Mouse (Mus musculus): ENCODE data around the gene Mrpl24.

DNA sequence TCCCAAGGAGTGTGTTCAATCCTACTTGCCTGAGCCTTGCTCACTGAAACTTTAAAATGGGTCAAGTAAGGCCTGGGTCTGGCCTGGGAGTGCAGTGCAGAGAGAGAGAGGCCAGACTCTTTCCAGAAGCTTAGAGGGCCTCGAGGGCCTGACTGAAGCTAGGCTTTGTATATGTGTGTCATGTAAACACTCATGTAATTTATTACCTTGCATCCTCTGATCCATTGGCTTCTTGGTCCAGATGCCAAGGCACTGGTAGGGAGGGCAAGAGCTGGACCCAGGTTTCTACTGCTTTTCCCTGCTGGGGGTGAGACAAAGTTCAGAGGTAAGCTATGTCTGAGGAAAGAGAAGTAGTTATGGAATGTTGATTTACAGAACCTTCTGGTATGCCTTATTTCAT, 11.4 kb upstream of the Mrpl24 start:
- TF ChIP-seq CTCF (IDR thresholded peaks at IDR 0.05; ENCODE audit: borderline replicate concordance, control insufficient read depth, extremely low read depth, insufficient read depth, low read length, poor library complexity): no peak
- no peak for TF ChIP-seq POLR2A (IDR thresholded peaks at IDR 0.05; ENCODE audit: control insufficient read depth, extremely low read depth, insufficient read depth, low read length, poor library complexity)
